Mouse (Mus musculus) limb, embryonic 11.5 days (tissue): ENCODE measurements at regions not wholly inside any gene's neighbourhood (a gene's known extent, or its start where the extent isn't known, plus 50 kb on each side); places are given as distances from the start of the nearest gene placed in this dataset.

Experiments used
- ATAC-seq: fragments of 200-750 bp; cut with Nextera tagmentation; 2 replicates; pipeline ENCODE4 v1.8.0; 2017; ENCODE audit warnings: low read depth; ENCODE audit not compliant: insufficient number of reproducible peaks, low FRiP score, low TSS enrichment
- DNase-seq: peaks from one replicate; pipeline ENCODE4 v3.0.0-alpha.2; 2015; ENCODE audit warnings: low spot score
- H3K27ac ChIP-seq: fragments of 300-500 bp; sonication (generic); replicated peaks from 2 replicates; pipeline ENCODE4 v1.5.1; 2014; ENCODE audit warnings: low read depth, mild to moderate bottlenecking, low read length
- H3K27me3 ChIP-seq: fragments of 300-500 bp; sonication (generic); 2 replicates; pipeline ENCODE4 v1.6.1; 2014; ENCODE audit warnings: mild to moderate bottlenecking, low read length, mixed read lengths; ENCODE audit not compliant: control insufficient read depth, insufficient read depth
- H3K36me3 ChIP-seq: fragments of 300-500 bp; sonication (generic); 2 replicates; pipeline ENCODE4 v1.6.1; 2014; ENCODE audit warnings: mild to moderate bottlenecking, low read length, moderate library complexity, mixed read lengths; ENCODE audit not compliant: control insufficient read depth, insufficient read depth
- H3K4me1 ChIP-seq: fragments of 300-500 bp; sonication (generic); 2 replicates; pipeline ENCODE4 v1.6.1; 2014; ENCODE audit warnings: low read length, mixed read lengths; ENCODE audit not compliant: control insufficient read depth, insufficient read depth
- H3K4me2 ChIP-seq: fragments of 300-500 bp; sonication (generic); 2 replicates; pipeline ENCODE4 v1.6.1; 2014; ENCODE audit warnings: low read depth, mild to moderate bottlenecking, moderate library complexity; ENCODE audit not compliant: severe bottlenecking
- H3K4me3 ChIP-seq: fragments of 300-500 bp; sonication (generic); 2 replicates; pipeline ENCODE4 v1.5.1; 2014; ENCODE audit warnings: low read depth, low read length
- H3K9ac ChIP-seq: fragments of 300-500 bp; sonication (generic); 2 replicates; pipeline ENCODE4 v1.6.1; 2014; ENCODE audit warnings: mild to moderate bottlenecking, low read length
- H3K9me3 ChIP-seq: fragments of 300-500 bp; sonication (generic); 2 replicates; pipeline ENCODE4 v1.6.1; 2016; ENCODE audit warnings: low read length; ENCODE audit not compliant: control insufficient read depth
- WGBS: fragments of 180-500 bp; shearing (Covaris S2); extraction: QIAGEN DNeasy Blood & Tissue Kit; methylation state at CpG from one replicate; pipeline ENCODE4 v1.1.7; 2014; 5-methylcytosine and 5-hydroxymethylcytosine counted together

GRCm38 (mm10) chr6:147878485-147878884 lies 168.6 kb upstream of the Far2 start:
- no peak overlapping the region for H3K9ac ChIP-seq
- no peak overlapping the region for H3K4me3 ChIP-seq
- no peak overlapping the region for H3K27ac ChIP-seq
- no peaks in the 10 kb centered on the region for H3K27me3 ChIP-seq
- no peak overlapping the region for H3K4me2 ChIP-seq
- no peaks in the 10 kb centered on the region for H3K36me3 ChIP-seq
- DNase-seq (no peak), ATAC-seq (no peak)
- H3K4me1 ChIP-seq: no peaks in the 10 kb centered on the region
- WGBS: 88% methylated on average over 3 of the region's 3 CpGs
- H3K9me3 ChIP-seq: no peaks in the 10 kb centered on the region

- ATAC-seq (no peak), DNase-seq (no peak)
- 86% methylated on average over 4 of the region's 4 CpGs for WGBS
- no peak overlapping the region for H3K4me3 ChIP-seq
- no peak overlapping the region for H3K4me2 ChIP-seq
- no peak overlapping the region for H3K9ac ChIP-seq
- H3K9me3 ChIP-seq: no peaks in the 10 kb centered on the region
- no peaks in the 10 kb centered on the region for H3K27me3 ChIP-seq
- no peaks in the 10 kb centered on the region for H3K4me1 ChIP-seq
- H3K36me3 ChIP-seq: no peaks in the 10 kb centered on the region
- no peak overlapping the region for H3K27ac ChIP-seq
Measured at GRCm38 (mm10) chr6:147885902-147886301, 161.2 kb upstream of the Far2 start.

- Histone ChIP-seq H3K36me3 (no peaks in the 10 kb centered on the region), H3K4me3 (no peak overlapping the region), H3K27ac (no peak overlapping the region), H3K9me3 (no peaks in the 10 kb centered on the region), H3K4me2 (no peak overlapping the region), H3K27me3 (no peaks in the 10 kb centered on the region), H3K9ac (no peak overlapping the region), H3K4me1 (no peaks in the 10 kb centered on the region)
- WGBS: 78% methylated on average over 1 of the region's 1 CpGs
- no peak for DNase-seq
- no peak for ATAC-seq
Measured at GRCm38 (mm10) chr6:147919697-147920096, 127.4 kb upstream of the Far2 start.

- no peaks in the 10 kb centered on the region for H3K9me3 ChIP-seq
- no peak overlapping the region for H3K4me2 ChIP-seq
- H3K9ac ChIP-seq: no peak overlapping the region
- 78% methylated on average over 5 of the region's 5 CpGs for WGBS
- ATAC-seq (no peak), DNase-seq (no peak)
- no peaks in the 10 kb centered on the region for H3K36me3 ChIP-seq
- no peak overlapping the region for H3K4me3 ChIP-seq
- no peak overlapping the region for H3K27ac ChIP-seq
- no peaks in the 10 kb centered on the region for H3K27me3 ChIP-seq
- H3K4me1 ChIP-seq: no peaks in the 10 kb centered on the region
Measured at GRCm38 (mm10) chr6:147921091-147921490, 126.0 kb upstream of the Far2 start.

GRCm38 (mm10) chr6:147922506-147922905 lies 124.6 kb upstream of the Far2 start:
- no peak overlapping the region for H3K4me3 ChIP-seq
- H3K27ac ChIP-seq: no peak overlapping the region
- H3K36me3 ChIP-seq: no peaks in the 10 kb centered on the region
- WGBS: 75% methylated on average over 5 of the region's 5 CpGs
- no peaks in the 10 kb centered on the region for H3K9me3 ChIP-seq
- no peaks in the 10 kb centered on the region for H3K4me1 ChIP-seq
- H3K27me3 ChIP-seq: no peaks in the 10 kb centered on the region
- no peak for DNase-seq
- H3K4me2 ChIP-seq: no peak overlapping the region
- no peak overlapping the region for H3K9ac ChIP-seq
- no peak for ATAC-seq

- 91% methylated on average over 8 of the region's 8 CpGs for WGBS
- no peak overlapping the region for H3K27ac ChIP-seq
Measured at GRCm38 (mm10) chr6:147923246-147923645, 123.8 kb upstream of the Far2 start.

GRCm38 (mm10) chr6:147928951-147929350 lies 118.1 kb upstream of the Far2 start:
- no peaks in the 10 kb centered on the region for H3K27me3 ChIP-seq
- H3K36me3 ChIP-seq: no peaks in the 10 kb centered on the region
- no peak for ATAC-seq
- DNase-seq: no peak
- H3K4me2 ChIP-seq: no peak overlapping the region
- H3K9ac ChIP-seq: no peak overlapping the region
- H3K4me3 ChIP-seq: no peak overlapping the region
- H3K9me3 ChIP-seq: no peaks in the 10 kb centered on the region
- H3K27ac ChIP-seq: no peak overlapping the region
- H3K4me1 ChIP-seq: no peaks in the 10 kb centered on the region

More at GRCm38 (mm10) chr6:147923246-147923645, 123.8 kb upstream of the Far2 start:
- no peak overlapping the region for H3K4me2 ChIP-seq
- no peaks in the 10 kb centered on the region for H3K4me1 ChIP-seq
- H3K4me3 ChIP-seq: no peak overlapping the region
- ATAC-seq (no peak), DNase-seq (no peak)
- H3K27me3 ChIP-seq: no peaks in the 10 kb centered on the region
- H3K36me3 ChIP-seq: no peaks in the 10 kb centered on the region
- no peaks in the 10 kb centered on the region for H3K9me3 ChIP-seq
- no peak overlapping the region for H3K9ac ChIP-seq

- ATAC-seq (no peak), DNase-seq (no peak)
- Histone ChIP-seq H3K9me3 (no peaks in the 10 kb centered on the region), H3K27ac (no peak overlapping the region), H3K4me1 (no peaks in the 10 kb centered on the region), H3K36me3 (no peaks in the 10 kb centered on the region), H3K27me3 (no peaks in the 10 kb centered on the region), H3K4me3 (no peak overlapping the region), H3K4me2 (no peak overlapping the region), H3K9ac (no peak overlapping the region)
- 76% methylated on average over 3 of the region's 3 CpGs for WGBS
Measured at GRCm38 (mm10) chr6:147944020-147944419, 103.0 kb upstream of the Far2 start.

- WGBS: 86% methylated on average over 4 of the region's 4 CpGs
- DNase-seq: no peak
- no peak overlapping the region for H3K4me2 ChIP-seq
Measured at GRCm38 (mm10) chr6:147944940-147945676, 102.0 kb upstream of the Far2 start.

More at GRCm38 (mm10) chr6:147944940-147945676, 102.0 kb upstream of the Far2 start:
- H3K27me3 ChIP-seq: no peaks in the 10 kb centered on the region
- no peak overlapping the region for H3K4me3 ChIP-seq
- ATAC-seq: no peak
- no peaks in the 10 kb centered on the region for H3K4me1 ChIP-seq
- no peak overlapping the region for H3K27ac ChIP-seq
- no peak overlapping the region for H3K9ac ChIP-seq
- H3K9me3 ChIP-seq: no peaks in the 10 kb centered on the region
- H3K36me3 ChIP-seq: no peaks in the 10 kb centered on the region
